Mouse (Mus musculus): Measurements from ENCODE around the gene Gm43064.

- TF ChIP-seq CTCF (IDR thresholded peaks at IDR 0.05; ENCODE audit: low read depth), result no peak
- TF ChIP-seq EP300 (IDR thresholded peaks at IDR 0.05; ENCODE audit: low read depth), result peak; percentile 100
Observed at GRCm38 (mm10) chr3:103799507-103799906, 9.9 kb upstream of the Gm43064 start.
